Mouse (Mus musculus) bone marrow macrophage, adult 2 months (primary cell): ENCODE measurements around the gene Abtb1. TPM values are rescaled to one million over a fixed set of nuclear protein-coding genes. Genes with fewer than 3 reads are reported as not detected.
A peak's percentile ranks its signal among the peaks of the same experiment; 100 is the strongest.

Source experiments
- H3K27ac ChIP-seq: 2 replicates; pipeline ENCODE4 v1.5.1; 2012; ENCODE audit warnings: low read depth, low read length; ENCODE audit not compliant: insufficient read depth
- H3K4me1 ChIP-seq: 2 replicates; pipeline ENCODE4 v1.6.1; 2012; ENCODE audit warnings: low read length; ENCODE audit not compliant: control insufficient read depth, insufficient read depth
- H3K4me3 ChIP-seq: 2 replicates; pipeline ENCODE4 v1.5.1; 2012; ENCODE audit warnings: mild to moderate bottlenecking, low read length, moderate library complexity; ENCODE audit not compliant: insufficient read depth
- CTCF ChIP-seq: IDR thresholded peaks from 2 replicates; pipeline ENCODE4 v1.5.1; 2012; ENCODE audit warnings: low read depth, mild to moderate bottlenecking, low read length, moderate library complexity
- POLR2A ChIP-seq: IDR thresholded peaks from 2 replicates; pipeline ENCODE4 v1.6.1; 2012; ENCODE audit warnings: mild to moderate bottlenecking, low read depth, low read length, borderline replicate concordance
- polyA plus RNA-seq: library from polyadenylated mRNA; stranded (reverse); fragments of >200 nt; gene quantifications from 2 replicates; pipeline ENCODE4 v1.2.4, GENCODE M21; 2012; ENCODE audit not compliant: missing spikeins, insufficient read depth, insufficient read length

Gene Abtb1
- polyA plus RNA-seq, 1 experiment: 40.7 TPM

- peak within 1 kb of the TSS; percentile 37 for H3K4me3 ChIP-seq
- TF ChIP-seq CTCF: no peak
These were observed 33.2 kb upstream of the Abtb1 start, which contains the start of gene Podxl2 for GRCm38 (mm10) chr6:88874868-88875508. TSS of gene Podxl2 (minus strand) at chr6:88875044.

GRCm38 (mm10) chr6:88873965-88874867 is 32.4 kb upstream of the Abtb1 start:
- peaks cover 4% of the 10 kb centered on the region; the same call in 1 of the 2 replicates for H3K4me1 ChIP-seq
- peak overlapping the region; percentile 37 for H3K4me3 ChIP-seq
- no peak overlapping the region for H3K27ac ChIP-seq
- TF ChIP-seq POLR2A (no peak), CTCF (no peak)

More at GRCm38 (mm10) chr6:88874868-88875508, 33.2 kb upstream of the Abtb1 start, which contains the start of gene Podxl2:
- H3K27ac ChIP-seq: no peak within 1 kb of the TSS
- no peaks in the 10 kb centered on the region for H3K4me1 ChIP-seq

- Histone ChIP-seq H3K27ac (no peak overlapping the region), H3K4me3 (no peak overlapping the region), H3K4me1 (peaks cover 4% of the 10 kb centered on the region; the same call in 1 of the 2 replicates)
- TF ChIP-seq POLR2A: no peak
These were observed 31.0 kb upstream of the Abtb1 start for GRCm38 (mm10) chr6:88872811-88873210.

- Histone ChIP-seq H3K27ac (no peak overlapping the region), H3K4me3 (no peak overlapping the region), H3K4me1 (peaks cover 4% of the 10 kb centered on the region; the same call in 1 of the 2 replicates)
- no peak for TF ChIP-seq POLR2A
- TF ChIP-seq CTCF: no peak
These were observed 29.8 kb upstream of the Abtb1 start for GRCm38 (mm10) chr6:88871546-88871945.

- H3K4me3 ChIP-seq: no peak overlapping the region
- no peak for TF ChIP-seq POLR2A
- no peak for TF ChIP-seq CTCF
- H3K27ac ChIP-seq: no peak overlapping the region
- peaks cover 4% of the 10 kb centered on the region; the same call in 1 of the 2 replicates for H3K4me1 ChIP-seq
These were observed 28.8 kb upstream of the Abtb1 start for GRCm38 (mm10) chr6:88870594-88870993.

- Histone ChIP-seq H3K4me1 (peaks cover 4% of the 10 kb centered on the region; the same call in 1 of the 2 replicates), H3K4me3 (no peak overlapping the region), H3K27ac (no peak overlapping the region)
- no peak for TF ChIP-seq CTCF
- TF ChIP-seq POLR2A: no peak
These were observed 27.7 kb upstream of the Abtb1 start for GRCm38 (mm10) chr6:88869459-88869858.

- no peak overlapping the region for H3K4me3 ChIP-seq
- TF ChIP-seq POLR2A: no peak
- TF ChIP-seq CTCF: no peak
- H3K27ac ChIP-seq: no peak overlapping the region
- peaks cover 4% of the 10 kb centered on the region; the same call in 1 of the 2 replicates for H3K4me1 ChIP-seq
These were observed 23.9 kb upstream of the Abtb1 start for GRCm38 (mm10) chr6:88865704-88866103.

- Histone ChIP-seq H3K4me3 (no peak overlapping the region), H3K27ac (no peak overlapping the region), H3K4me1 (no peaks in the 10 kb centered on the region)
- peak; percentile 45; the same call in 1 of the 2 replicates for TF ChIP-seq CTCF
- no peak for TF ChIP-seq POLR2A
These were observed 19.1 kb upstream of the Abtb1 start for GRCm38 (mm10) chr6:88860914-88861313.

- H3K27ac ChIP-seq: no peak overlapping the region
- no peak overlapping the region for H3K4me3 ChIP-seq
- no peaks in the 10 kb centered on the region for H3K4me1 ChIP-seq
- TF ChIP-seq POLR2A (no peak), CTCF (no peak)
These were observed 16.6 kb upstream of the Abtb1 start for GRCm38 (mm10) chr6:88858341-88858740.

- H3K4me3 ChIP-seq: no peak overlapping the region
- TF ChIP-seq POLR2A: no peak
- TF ChIP-seq CTCF: no peak
These were observed 16.0 kb upstream of the Abtb1 start for GRCm38 (mm10) chr6:88857830-88858229.

More at GRCm38 (mm10) chr6:88857830-88858229, 16.0 kb upstream of the Abtb1 start:
- Histone ChIP-seq H3K27ac (no peak overlapping the region), H3K4me1 (no peaks in the 10 kb centered on the region)
